In the genomic region with DNA sequence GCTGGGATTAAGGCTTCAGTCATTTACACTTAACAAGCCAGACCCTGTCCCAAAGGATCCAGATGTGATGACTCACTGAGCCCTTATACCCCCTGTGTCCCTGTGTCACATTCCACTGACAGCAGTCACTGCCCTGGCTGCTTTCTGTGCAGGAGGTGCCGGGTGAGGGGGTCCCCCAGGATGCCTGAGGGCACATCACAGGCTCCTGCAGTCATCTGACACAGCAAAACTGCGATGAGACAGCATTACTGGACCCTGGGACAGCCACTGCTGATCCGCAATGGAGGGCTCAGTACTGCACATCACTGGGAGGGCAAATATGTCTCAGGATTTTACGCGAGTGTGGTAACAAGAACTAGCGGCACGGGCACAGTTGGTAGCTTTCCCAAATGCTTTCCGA, we compare ENCODE assay signal across 22 mouse cellular contexts. TPM values are rescaled to one million over a fixed set of nuclear protein-coding genes. Genes with fewer than 3 reads are reported as not detected.
A peak's percentile ranks its signal among the peaks of the same experiment; 100 is the strongest.
DNase-seq lines count a peak whose midpoint lies in the region; ATAC-seq and TF ChIP-seq lines count a peak whose summit lies in the region.
"Had no signal": no experiment of that assay in that cellular context is flagged by ENCODE, and none has a peak within 500 bp of the region (broad histone marks: within the 10 kb centered on the region; RNA-seq: fewer than 3 reads in every experiment).

No protein-coding gene starts in this region.

- no peak for ATAC-seq in midbrain, embryonic 14.5 days (ENCODE audit: low FRiP score, low TSS enrichment)
- ATAC-seq: forebrain, embryonic 13.5 days; intestine, embryonic 15.5 days had no signal

- H3K4me3 ChIP-seq in embryonic fibroblast, embryonic 13.5 days (ENCODE audit: insufficient read depth, low read length), result no peak overlapping the region
- H3K4me3 ChIP-seq in midbrain, embryonic 14.5 days (replicated peaks; ENCODE audit: low read depth, low read length), result no peak overlapping the region
- H3K4me3 ChIP-seq: embryonic facial prominence, embryonic 13.5 days; forebrain, embryonic 13.5 days; gastrocnemius, adult 2 months; heart, embryonic 10.5 days; heart, embryonic 15.5 days; hindbrain, embryonic 10.5 days; intestine, embryonic 15.5 days had no signal

- intact Hi-C loops in heart, postnatal 36 days (cut with DNase I), result no loop called here

- no peak overlapping the region for H3K9ac ChIP-seq in midbrain, embryonic 14.5 days (replicated peaks; ENCODE audit: low read length)
- H3K9ac ChIP-seq: embryonic facial prominence, embryonic 13.5 days; forebrain, embryonic 13.5 days; heart, embryonic 15.5 days; hindbrain, embryonic 14.5 days; intestine, embryonic 15.5 days had no signal

- WGBS in midbrain, embryonic 14.5 days, result 82% methylated on average over 8 of the region's 8 CpGs

- peak overlapping the region; percentile 14; the same call in 1 of the 2 replicates for H3K27ac ChIP-seq in embryonic fibroblast, embryonic 13.5 days (ENCODE audit: insufficient read depth, low read length)
- H3K27ac ChIP-seq in midbrain, embryonic 14.5 days (replicated peaks; ENCODE audit: low read depth, low read length), result no peak overlapping the region
- H3K27ac ChIP-seq: embryonic facial prominence, embryonic 13.5 days; forebrain, embryonic 13.5 days; gastrocnemius, adult 2 months; heart, embryonic 10.5 days; heart, embryonic 15.5 days; hindbrain, embryonic 10.5 days; hindbrain, embryonic 14.5 days; intestine, embryonic 15.5 days had no signal

- no peak for TF ChIP-seq POLR2A in embryonic fibroblast, embryonic 13.5 days (IDR thresholded peaks at IDR 0.05; ENCODE audit: low read depth, low read length)

- H3K4me1 ChIP-seq in embryonic fibroblast, embryonic 13.5 days (ENCODE audit: control insufficient read depth, insufficient read depth, low read length), result no peaks in the 10 kb centered on the region
- H3K4me1 ChIP-seq in midbrain, embryonic 14.5 days (ENCODE audit: control insufficient read depth, insufficient read depth, low read length), result 0 out of 2 replicates have a peak, but pooled peaks cover 5% of the 10 kb centered on the region
- H3K4me1 ChIP-seq: forebrain, embryonic 13.5 days; intestine, embryonic 15.5 days had no signal

- TF ChIP-seq CTCF in embryonic fibroblast, embryonic 13.5 days (IDR thresholded peaks at IDR 0.05; ENCODE audit: borderline replicate concordance, insufficient read depth, low read length), result no peak

- H3K9me3 ChIP-seq in midbrain, embryonic 14.5 days (ENCODE audit: control insufficient read depth, low read length), result no peaks in the 10 kb centered on the region
- H3K9me3 ChIP-seq: heart, embryonic 15.5 days; intestine, embryonic 15.5 days had no signal

- no peaks in the 10 kb centered on the region for H3K27me3 ChIP-seq in midbrain, embryonic 14.5 days (ENCODE audit: control insufficient read depth, insufficient read depth, low read length)
- H3K27me3 ChIP-seq: embryonic facial prominence, embryonic 13.5 days; forebrain, embryonic 13.5 days; heart, embryonic 15.5 days; intestine, embryonic 15.5 days had no signal

- DNase-seq in heart, adult 11 months, result peak; percentile 84
- DNase-seq in heart, postnatal 36 days, result no peak
- peak; percentile 83 for DNase-seq in 3134 (ENCODE audit: extremely low read depth, insufficient read length, low spot score)
- peak; percentile 67 for DNase-seq in Muller cell, postnatal 12 days (ENCODE audit: inconsistent ontology term)
- no peak for DNase-seq in left cerebral cortex, adult 18-20 months (ENCODE audit: low spot score in 2 of 2)
- DNase-seq in midbrain, embryonic 14.5 days, result no peak
- DNase-seq: adrenal gland, adult 8-10 months; cerebellum, adult 11-12 months; cerebellum, adult 9-10 months; cerebellum, postnatal 25 days; gastrocnemius, adult 2 months; gastrocnemius, postnatal 25 days; heart, postnatal 14 days had no signal

- no peaks in the 10 kb centered on the region for H3K36me3 ChIP-seq in midbrain, embryonic 14.5 days (ENCODE audit: control insufficient read depth, insufficient read depth, low read length)
- H3K36me3 ChIP-seq: embryonic facial prominence, embryonic 13.5 days; G1E; heart, embryonic 10.5 days; heart, embryonic 15.5 days; hindbrain, embryonic 10.5 days; intestine, embryonic 15.5 days had no signal

- no peak overlapping the region for H3K4me2 ChIP-seq in midbrain, embryonic 14.5 days (ENCODE audit: low read length)
- H3K4me2 ChIP-seq: embryonic facial prominence, embryonic 13.5 days; forebrain, embryonic 13.5 days; heart, embryonic 15.5 days; hindbrain, embryonic 14.5 days; intestine, embryonic 15.5 days had no signal

RNA-seq across cellular contexts. Expression of gene Scarb1, which starts 10.2 kb away (rescaled TPM):
- 10 to 100 TPM; 35.4 to 44.4 TPM for total RNA-seq in heart, postnatal 36 days (2021)
- polyA plus RNA-seq in embryonic fibroblast, embryonic 13.5 days (2011; ENCODE audit: insufficient read length, low read depth, missing spikeins), result 46.8 and 47.8 TPM in 2 replicates
- total RNA-seq in left cerebral cortex, adult 18-20 months (2021), result 10 to 100 TPM; 27.4 to 29.2 TPM
- 22.8 and 26.8 TPM in 2 replicates for polyA plus RNA-seq in midbrain, embryonic 14.5 days (2014; fragmentation: Nextera tagmentation; extraction: Ambion mirVana)

RNA-seq across cellular contexts. Expression of gene Gm10382, which starts 38.1 kb away (rescaled TPM):
- total RNA-seq in heart, postnatal 36 days (2021), result not detected
- polyA plus RNA-seq in embryonic fibroblast, embryonic 13.5 days (2011; ENCODE audit: insufficient read length, low read depth, missing spikeins), result not detected in 2 replicates
- total RNA-seq in left cerebral cortex, adult 18-20 months (2021), result under 1 TPM; 0.28 to 0.40 TPM
- 0.42 and 0.58 TPM in 2 replicates for polyA plus RNA-seq in midbrain, embryonic 14.5 days (2014; fragmentation: Nextera tagmentation; extraction: Ambion mirVana)
- total RNA-seq: G1E; gastrocnemius, adult 2 months; gastrocnemius, postnatal 25 days had no signal

RNA-seq across cellular contexts. Expression of gene Ubc, which starts 38.9 kb away (rescaled TPM):
- 1,000 to 10,000 TPM in 1 of 2 experiments, 100 to 1,000 TPM in 1; 856 to 1,567 TPM for total RNA-seq in heart, postnatal 36 days (2021)
- 543 and 665 TPM in 2 replicates for polyA plus RNA-seq in embryonic fibroblast, embryonic 13.5 days (2011; ENCODE audit: insufficient read length, low read depth, missing spikeins)
- total RNA-seq in left cerebral cortex, adult 18-20 months (2021), result 100 to 1,000 TPM; 771 to 830 TPM
- 1,251 and 1,332 TPM in 2 replicates for polyA plus RNA-seq in midbrain, embryonic 14.5 days (2014; fragmentation: Nextera tagmentation; extraction: Ambion mirVana)

Comparison
In these comparisons a context has a peak if more than half of its experiments do, and no peak if none do; other contexts are left out.
1. DNase-seq: peak in heart, adult 11 months (single experiment), 3134 (single experiment) and Muller cell, postnatal 12 days (single experiment); none in heart, postnatal 36 days (0 of 2), left cerebral cortex, adult 18-20 months (0 of 2) and midbrain, embryonic 14.5 days (single experiment).